Mouse (Mus musculus) cerebellum, postnatal 14 days (tissue): ENCODE data around the gene Strn4.

Source experiments
- DNase-seq, 2 experiments: peaks; one replicate each; pipeline ENCODE4 v3.0.0; 2021; ENCODE audit warnings: mixed read lengths in 2 of 2

Gene Strn4

GRCm38 (mm10) chr7:16879796-16880547, 64.3 kb downstream of the Strn4 start:
- DNase-seq: no peak

DNA sequence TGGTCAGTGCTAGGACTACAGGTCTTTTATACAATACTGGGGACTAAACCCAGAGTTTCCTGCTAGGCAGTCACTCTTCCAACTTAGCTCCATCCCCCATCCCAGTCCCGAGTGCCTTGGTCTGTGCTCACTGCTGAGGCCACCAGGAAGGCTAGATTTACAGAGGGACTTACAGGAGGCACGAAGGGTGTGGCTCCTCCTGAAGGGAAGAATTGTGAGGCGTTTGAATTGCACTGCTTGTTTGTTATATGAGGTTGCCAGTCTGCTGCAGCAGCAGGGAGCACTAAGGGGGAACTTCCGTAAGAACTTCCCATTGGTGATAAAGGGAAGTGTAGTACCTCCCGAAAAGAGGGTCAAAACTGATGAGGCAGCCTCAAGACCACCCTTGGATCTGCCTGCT, 64.9 kb downstream of the Strn4 start:
- no peak for DNase-seq

GRCm38 (mm10) chr7:16883162-16883561, 67.5 kb downstream of the Strn4 start:
- no peak for DNase-seq

GRCm38 (mm10) chr7:16884334-16884733, 68.6 kb downstream of the Strn4 start:
- DNase-seq: no peak

- DNase-seq: no peak
Measured at GRCm38 (mm10) chr7:16885271-16885776, 69.6 kb downstream of the Strn4 start.

- peak in 1 of 2 experiments; percentile 65 for DNase-seq
Measured at GRCm38 (mm10) chr7:16885905-16886304, 70.2 kb downstream of the Strn4 start.
